Mouse (Mus musculus): ENCODE results near the gene Tgfb2. TPM values are rescaled to one million over a fixed set of nuclear protein-coding genes. Genes with fewer than 3 reads are reported as not detected.

The Tgfb2 gene
- polyA plus RNA-seq, 1 experiment from 2014 or later: 0.99 TPM

DNA sequence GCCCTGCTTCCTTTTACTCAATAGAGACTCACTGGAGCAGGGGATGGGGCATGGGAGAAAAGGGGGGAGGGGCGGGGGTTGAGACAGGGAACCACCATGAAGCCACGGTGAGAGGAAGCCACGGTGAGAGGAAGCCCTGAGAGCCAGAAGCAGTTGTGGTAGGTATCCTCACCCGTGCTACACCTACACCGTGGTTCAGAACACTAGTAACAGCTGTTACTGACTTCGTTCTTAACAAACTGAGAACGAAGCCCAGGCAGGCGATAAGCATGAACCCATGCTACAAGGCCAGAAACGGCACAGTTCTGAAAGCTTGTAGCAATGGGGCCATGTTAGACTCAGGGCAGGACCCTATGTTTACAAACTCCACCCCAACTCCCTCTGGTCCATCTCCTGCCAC, 9.6 kb downstream of the Tgfb2 start:
- no peaks in the 10 kb centered on the region for H3K27me3 ChIP-seq (ENCODE audit: insufficient read depth, low read length)
- WGBS (ENCODE audit: insufficient replicate concordance): 48% methylated on average over 9 of the region's 9 CpGs
- H3K9ac ChIP-seq (replicated peaks): no peak overlapping the region
- TF ChIP-seq EP300 (IDR thresholded peaks at IDR 0.05; ENCODE audit: low read depth) (no peak), CTCF (IDR thresholded peaks at IDR 0.05; ENCODE audit: low read depth) (no peak)
- no peak overlapping the region for H3K27ac ChIP-seq (ENCODE audit: low read depth)
- no peak for ATAC-seq
- no peaks in the 10 kb centered on the region for H3K36me3 ChIP-seq (replicated peaks; ENCODE audit: insufficient read depth, low read length)
- H3K4me3 ChIP-seq (ENCODE audit: low read depth, low read length): no peak overlapping the region
- H3K4me1 ChIP-seq (ENCODE audit: insufficient read depth): no peaks in the 10 kb centered on the region
- no peak overlapping the region for H3K4me2 ChIP-seq (ENCODE audit: low read depth, low read length)
- no peak for DNase-seq
- no peaks in the 10 kb centered on the region for H3K9me3 ChIP-seq (ENCODE audit: low read length)

DNA sequence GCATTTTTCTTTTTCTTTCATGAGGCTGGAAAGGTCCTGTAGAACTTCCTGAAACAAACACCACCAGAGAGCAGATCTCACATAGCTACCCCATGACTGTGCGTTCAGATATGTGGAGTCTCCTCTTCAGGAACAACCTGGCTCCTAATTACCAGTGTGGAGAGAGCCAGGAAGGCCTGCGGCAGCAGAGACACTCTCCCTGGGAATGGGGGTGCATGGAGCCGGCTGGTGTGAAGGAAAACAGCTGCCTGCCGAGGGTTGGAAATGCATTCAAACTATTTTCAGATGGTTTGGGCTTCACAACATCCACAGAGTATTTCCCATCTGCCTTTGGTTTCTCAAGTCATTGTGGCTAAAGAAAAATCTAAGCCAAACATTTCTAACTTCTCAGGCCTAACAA, 10.4 kb downstream of the Tgfb2 start:
- Histone ChIP-seq H3K27ac (ENCODE audit: low read depth) (no peak overlapping the region), H3K4me2 (ENCODE audit: low read depth, low read length) (no peak overlapping the region), H3K4me3 (ENCODE audit: low read depth, low read length) (no peak overlapping the region), H3K36me3 (replicated peaks; ENCODE audit: insufficient read depth, low read length) (no peaks in the 10 kb centered on the region), H3K9me3 (ENCODE audit: low read length) (no peaks in the 10 kb centered on the region), H3K4me1 (ENCODE audit: insufficient read depth) (no peaks in the 10 kb centered on the region), H3K9ac (replicated peaks) (no peak overlapping the region), H3K27me3 (ENCODE audit: insufficient read depth, low read length) (no peaks in the 10 kb centered on the region)
- DNase-seq (no peak), ATAC-seq (no peak)
- TF ChIP-seq CTCF (IDR thresholded peaks at IDR 0.05; ENCODE audit: low read depth) (no peak), EP300 (IDR thresholded peaks at IDR 0.05; ENCODE audit: low read depth) (no peak)
- WGBS (ENCODE audit: insufficient replicate concordance): 68% methylated on average over 4 of the region's 4 CpGs

DNA sequence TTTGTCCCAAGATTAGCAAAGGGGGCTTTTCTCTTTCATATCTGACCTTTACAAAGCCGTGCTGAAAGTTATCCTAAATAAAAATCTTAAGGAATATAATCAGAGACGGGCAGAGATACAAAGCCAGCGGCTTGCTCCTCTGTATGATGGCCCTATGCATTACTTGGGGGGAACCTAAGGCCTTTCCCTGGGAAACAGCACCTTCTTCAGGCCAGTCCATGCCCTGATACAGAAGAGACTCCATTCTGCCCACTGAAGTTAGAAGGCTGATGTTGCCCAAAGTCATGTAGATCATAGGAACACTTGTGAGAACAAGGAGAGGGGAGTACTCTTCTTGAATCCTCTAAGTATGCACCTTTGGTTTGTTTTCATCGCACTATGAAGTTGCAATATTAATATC, 13.4 kb downstream of the Tgfb2 start:
- Histone ChIP-seq H3K4me3 (ENCODE audit: low read depth, low read length) (no peak overlapping the region), H3K4me1 (ENCODE audit: insufficient read depth) (no peaks in the 10 kb centered on the region), H3K9me3 (ENCODE audit: low read length) (no peaks in the 10 kb centered on the region), H3K36me3 (replicated peaks; ENCODE audit: insufficient read depth, low read length) (no peaks in the 10 kb centered on the region), H3K9ac (replicated peaks) (no peak overlapping the region), H3K27ac (ENCODE audit: low read depth) (no peak overlapping the region), H3K4me2 (ENCODE audit: low read depth, low read length) (no peak overlapping the region), H3K27me3 (ENCODE audit: insufficient read depth, low read length) (no peaks in the 10 kb centered on the region)
- 77% methylated on average over 4 of the region's 4 CpGs for WGBS (ENCODE audit: insufficient replicate concordance)
- DNase-seq (no peak), ATAC-seq (no peak)
- TF ChIP-seq CTCF (IDR thresholded peaks at IDR 0.05; ENCODE audit: low read depth): peak; percentile 29
- no peak for TF ChIP-seq EP300 (IDR thresholded peaks at IDR 0.05; ENCODE audit: low read depth)

DNA sequence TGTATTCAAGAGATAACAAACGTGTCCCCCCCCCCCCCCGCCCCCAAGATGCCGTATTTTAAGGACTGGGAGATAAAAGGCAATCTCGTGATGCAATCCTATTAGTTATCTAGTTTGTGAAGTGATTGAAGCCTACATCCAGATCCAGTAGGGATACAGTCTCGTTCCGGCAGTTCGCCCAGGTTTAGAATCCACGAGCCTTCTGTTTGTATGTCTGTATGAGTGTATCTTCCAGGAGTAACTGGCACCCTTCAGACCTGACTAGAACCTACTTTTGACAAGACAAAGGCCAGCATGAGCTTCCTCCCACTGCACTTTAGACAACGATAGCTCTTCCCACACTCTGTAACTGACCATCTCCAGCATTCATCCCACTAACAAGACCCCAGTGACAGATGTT, 14.1 kb downstream of the Tgfb2 start:
- Histone ChIP-seq H3K36me3 (replicated peaks; ENCODE audit: insufficient read depth, low read length) (no peaks in the 10 kb centered on the region), H3K9ac (replicated peaks) (no peak overlapping the region), H3K27me3 (ENCODE audit: insufficient read depth, low read length) (no peaks in the 10 kb centered on the region), H3K4me3 (ENCODE audit: low read depth, low read length) (no peak overlapping the region), H3K9me3 (ENCODE audit: low read length) (no peaks in the 10 kb centered on the region), H3K4me1 (ENCODE audit: insufficient read depth) (no peaks in the 10 kb centered on the region), H3K27ac (ENCODE audit: low read depth) (no peak overlapping the region), H3K4me2 (ENCODE audit: low read depth, low read length) (no peak overlapping the region)
- TF ChIP-seq CTCF (IDR thresholded peaks at IDR 0.05; ENCODE audit: low read depth) (no peak), EP300 (IDR thresholded peaks at IDR 0.05; ENCODE audit: low read depth) (no peak)
- ATAC-seq: no peak
- 73% methylated on average over 9 of the region's 9 CpGs for WGBS (ENCODE audit: insufficient replicate concordance)
- DNase-seq: no peak

DNA sequence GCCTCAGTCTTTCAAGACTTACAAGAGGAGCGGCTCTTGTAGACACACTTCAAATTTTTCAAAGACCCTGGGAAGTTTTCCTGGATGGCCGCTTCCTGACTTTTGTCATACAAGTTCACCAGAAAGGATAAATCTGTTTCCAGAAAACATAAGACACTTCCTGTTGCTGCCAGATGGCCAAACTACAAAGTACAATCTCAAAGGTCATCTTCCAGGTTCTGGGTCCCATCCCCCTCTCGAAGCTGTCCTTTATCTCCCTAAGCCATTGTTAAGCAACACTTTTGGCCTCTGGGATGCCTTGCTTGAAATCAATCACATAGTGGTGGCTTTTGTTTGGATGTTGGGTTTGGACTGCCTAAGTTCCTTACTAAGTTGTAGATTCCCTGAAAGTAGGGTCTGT, 21.7 kb downstream of the Tgfb2 start:
- no peaks in the 10 kb centered on the region for H3K9me3 ChIP-seq (ENCODE audit: low read length)
- ATAC-seq: no peak
- 79% methylated on average over 3 of the region's 3 CpGs for WGBS (ENCODE audit: insufficient replicate concordance)
- H3K27ac ChIP-seq (ENCODE audit: low read depth): no peak overlapping the region
- no peak overlapping the region for H3K4me3 ChIP-seq (ENCODE audit: low read depth, low read length)
- no peak for DNase-seq
- TF ChIP-seq CTCF (IDR thresholded peaks at IDR 0.05; ENCODE audit: low read depth): no peak
- no peak for TF ChIP-seq EP300 (IDR thresholded peaks at IDR 0.05; ENCODE audit: low read depth)
- H3K27me3 ChIP-seq (ENCODE audit: insufficient read depth, low read length): no peaks in the 10 kb centered on the region
- H3K4me2 ChIP-seq (ENCODE audit: low read depth, low read length): no peak overlapping the region
- no peak overlapping the region for H3K9ac ChIP-seq (replicated peaks)
- no peaks in the 10 kb centered on the region for H3K36me3 ChIP-seq (replicated peaks; ENCODE audit: insufficient read depth, low read length)
- H3K4me1 ChIP-seq (ENCODE audit: insufficient read depth): peaks cover 6% of the 10 kb centered on the region; the same call in 1 of the 2 replicates

DNA sequence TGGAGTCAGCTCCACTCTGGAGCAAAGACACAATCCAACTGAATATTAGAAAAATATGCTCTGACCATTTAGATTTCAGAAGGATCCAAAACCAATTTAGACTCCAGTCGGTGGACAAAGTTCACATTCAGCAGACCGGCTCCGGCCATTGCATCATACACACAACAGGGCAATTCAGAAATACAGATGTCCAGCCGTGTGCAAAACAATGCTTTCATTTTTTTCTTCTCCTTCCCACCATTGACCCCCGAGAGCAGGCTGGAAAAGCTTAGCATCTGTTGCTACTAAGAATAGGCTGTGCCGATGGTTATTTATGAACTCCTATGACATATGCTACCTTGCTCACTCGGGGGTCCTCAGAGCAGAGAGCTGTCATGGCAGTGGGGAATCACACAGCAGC, 23.2 kb downstream of the Tgfb2 start:
- no peaks in the 10 kb centered on the region for H3K27me3 ChIP-seq (ENCODE audit: insufficient read depth, low read length)
- peaks cover 6% of the 10 kb centered on the region; the same call in 1 of the 2 replicates for H3K4me1 ChIP-seq (ENCODE audit: insufficient read depth)
- H3K4me2 ChIP-seq (ENCODE audit: low read depth, low read length): 0 out of 2 replicates have a peak overlapping the region, but pooled peaks have one; percentile 29
- peak; percentile 38; the same call in 1 of the 2 replicates for ATAC-seq
- no peak for TF ChIP-seq CTCF (IDR thresholded peaks at IDR 0.05; ENCODE audit: low read depth)
- no peak for TF ChIP-seq EP300 (IDR thresholded peaks at IDR 0.05; ENCODE audit: low read depth)
- H3K4me3 ChIP-seq (ENCODE audit: low read depth, low read length): no peak overlapping the region
- WGBS (ENCODE audit: insufficient replicate concordance): 46% methylated on average over 7 of the region's 7 CpGs
- H3K36me3 ChIP-seq (replicated peaks; ENCODE audit: insufficient read depth, low read length): no peaks in the 10 kb centered on the region
- H3K9me3 ChIP-seq (ENCODE audit: low read length): no peaks in the 10 kb centered on the region
- DNase-seq: peak; percentile 18
- H3K9ac ChIP-seq (replicated peaks): no peak overlapping the region
- no peak overlapping the region for H3K27ac ChIP-seq (ENCODE audit: low read depth)

DNA sequence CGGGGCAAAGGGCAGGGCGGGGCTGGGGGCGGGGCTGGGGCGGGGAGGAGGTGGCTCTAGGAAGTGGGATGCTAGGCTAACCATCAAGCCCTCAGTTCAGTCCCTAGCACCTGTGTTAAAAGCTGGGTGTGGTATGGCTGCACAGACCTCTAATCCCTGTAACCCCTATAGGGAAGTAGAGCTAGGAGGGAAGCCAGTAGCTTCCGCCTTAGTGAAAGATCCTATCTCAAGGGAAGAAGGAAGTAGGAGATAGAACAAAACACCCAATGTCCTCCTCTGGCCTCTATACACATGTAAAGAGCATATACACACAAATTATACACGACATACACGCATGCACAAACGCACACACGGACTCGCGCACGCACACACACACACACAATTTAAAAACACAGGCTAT, 28.2 kb downstream of the Tgfb2 start:
- no peak for DNase-seq
- no peaks in the 10 kb centered on the region for H3K9me3 ChIP-seq (ENCODE audit: low read length)
- H3K27ac ChIP-seq (ENCODE audit: low read depth): no peak overlapping the region
- no peak for TF ChIP-seq EP300 (IDR thresholded peaks at IDR 0.05; ENCODE audit: low read depth)
- H3K36me3 ChIP-seq (replicated peaks; ENCODE audit: insufficient read depth, low read length): no peaks in the 10 kb centered on the region
- H3K4me3 ChIP-seq (ENCODE audit: low read depth, low read length): no peak overlapping the region
- peaks cover 3% of the 10 kb centered on the region; the same call in 1 of the 2 replicates for H3K4me1 ChIP-seq (ENCODE audit: insufficient read depth)
- 76% methylated on average over 12 of the region's 12 CpGs for WGBS (ENCODE audit: insufficient replicate concordance)
- H3K4me2 ChIP-seq (ENCODE audit: low read depth, low read length): no peak overlapping the region
- H3K27me3 ChIP-seq (ENCODE audit: insufficient read depth, low read length): no peaks in the 10 kb centered on the region
- no peak for ATAC-seq
- no peak overlapping the region for H3K9ac ChIP-seq (replicated peaks)
